Mouse (Mus musculus) liver, embryonic 14.5 days (tissue): ENCODE data around the gene Ssbp2.
A peak's percentile ranks its signal among the peaks of the same experiment; 100 is the strongest.

Source experiments
- CTCF ChIP-seq: IDR thresholded peaks from 2 replicates; pipeline ENCODE4 v1.5.1; 2016; ENCODE audit warnings: antibody characterized with exemption, low read depth, control low read depth
- EP300 ChIP-seq: IDR thresholded peaks from 2 replicates; pipeline ENCODE4 v1.6.1; 2016; ENCODE audit warnings: antibody characterized with exemption, low read depth

GRCm38 (mm10) chr13:91456735-91457134, 3.3 kb upstream of the Ssbp2 start:
- no peak for TF ChIP-seq CTCF
- peak; percentile 73 for TF ChIP-seq EP300
